Mouse (Mus musculus) kidney, adult 11 months (tissue): ENCODE results near the gene Nup43.
A peak's percentile ranks its signal among the peaks of the same experiment; 100 is the strongest.
"Not testable (repeated sequence)": the region's sequence is repeated elsewhere in the genome, so short reads cannot be mapped to it uniquely, and the experiment has no call there.

ENCODE experiments used
- DNase-seq: peaks from one replicate; pipeline ENCODE4 v3.0.0; 2022

Nup43 gene

DNA sequence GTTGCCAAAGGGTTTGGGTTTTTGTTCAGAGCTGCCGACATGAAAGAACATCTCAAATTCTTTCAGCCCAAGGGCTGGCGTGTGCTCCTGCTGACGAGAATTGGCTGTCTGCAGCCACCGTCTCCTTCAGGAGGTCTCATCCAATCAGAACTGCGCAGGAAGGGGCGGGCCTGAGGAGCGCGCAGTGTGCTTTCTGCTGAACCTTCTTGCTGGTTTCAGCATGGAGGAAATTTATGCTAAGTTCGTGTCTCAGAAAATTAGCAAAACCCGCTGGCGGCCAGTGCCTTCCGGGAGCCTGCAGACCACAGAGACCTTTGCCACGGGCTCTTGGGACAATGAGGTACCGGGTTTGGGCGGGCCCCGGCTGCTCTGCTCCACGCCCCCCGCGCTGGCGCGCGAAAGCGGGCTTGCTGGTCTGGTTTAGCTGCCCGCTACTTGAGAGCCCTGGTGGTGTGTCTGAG is at the start of gene Nup43:
Gene Nup43 (plus strand): TSS at position 162 of the 461 bp plus-strand sequence.
- peak; percentile 86 for DNase-seq

DNA sequence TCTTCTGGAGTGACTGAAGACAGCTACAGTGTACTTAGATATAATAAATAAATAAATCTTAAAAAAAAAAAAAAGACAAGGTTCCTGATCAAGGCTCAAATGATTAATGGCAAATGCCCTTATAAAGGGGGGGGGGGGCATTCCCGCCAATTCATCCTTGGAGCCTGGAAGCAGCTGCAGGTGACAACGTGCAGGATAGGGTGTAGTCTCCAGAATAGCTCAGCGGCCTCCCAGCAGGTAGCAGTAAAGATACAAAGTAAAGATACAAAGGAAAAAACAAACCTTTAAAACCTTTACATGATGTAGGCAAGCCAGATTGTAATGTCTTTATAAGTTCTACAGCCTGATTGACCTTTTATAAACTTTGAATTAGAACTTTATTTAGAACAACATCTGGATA is 49.7 kb upstream of the Nup43 start:
- DNase-seq: not testable (repeated sequence)

DNA sequence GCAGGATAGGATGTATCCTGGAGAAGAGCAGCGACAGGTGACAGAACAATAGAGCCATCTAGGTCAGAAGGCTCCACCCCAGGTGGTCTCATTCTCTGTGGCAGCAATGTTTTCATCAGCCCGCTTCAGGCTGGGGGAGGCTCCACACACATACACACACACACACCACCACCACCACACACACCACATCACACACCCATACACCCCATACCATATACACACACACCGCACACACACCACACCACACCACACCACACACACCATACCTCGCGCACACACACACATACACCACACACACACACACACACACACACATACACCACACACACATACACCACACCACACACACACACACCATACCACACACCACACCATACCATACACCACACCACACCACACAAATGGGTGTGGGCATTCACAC is 47.5 kb upstream of the Nup43 start:
- no peak for DNase-seq

DNA sequence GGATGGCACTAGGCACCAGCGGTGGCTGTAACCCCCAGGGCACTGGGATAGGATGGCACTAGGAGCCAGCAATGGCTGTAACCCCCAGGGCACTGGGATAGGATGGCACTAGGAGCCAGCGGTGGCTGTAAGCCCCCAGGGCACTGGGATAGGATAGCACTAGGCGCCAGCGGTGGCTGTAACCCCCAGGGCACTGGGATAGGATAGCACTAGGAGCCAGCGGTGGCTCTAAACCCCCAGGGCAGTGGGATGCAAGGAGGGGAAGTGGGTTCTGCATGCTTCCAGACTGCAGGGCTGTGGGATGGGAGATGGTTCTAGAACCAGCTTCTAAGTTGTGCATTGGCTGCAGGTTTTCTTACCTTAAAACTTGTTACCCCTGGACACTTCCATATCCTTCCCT is 46.6 kb upstream of the Nup43 start:
- DNase-seq: no peak

DNA sequence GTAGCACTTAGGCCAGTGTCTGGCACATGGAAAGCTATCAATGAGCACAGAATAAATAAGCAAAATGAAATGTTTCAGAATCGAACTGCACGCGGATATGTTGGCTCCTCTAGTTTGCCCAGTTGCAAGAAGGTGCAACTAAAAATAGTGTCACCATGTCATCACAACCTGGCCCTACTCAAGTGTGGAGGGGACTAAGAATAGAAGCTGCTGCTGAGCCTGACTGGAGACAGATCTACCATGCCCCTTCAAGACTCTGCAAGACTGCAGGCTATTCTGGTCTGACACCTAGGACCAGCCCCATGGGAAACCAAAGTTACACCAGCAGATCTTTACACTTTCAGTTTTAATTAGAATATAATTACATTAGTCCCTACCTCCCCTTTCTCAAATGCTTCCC is 44.9 kb upstream of the Nup43 start:
- DNase-seq: no peak

DNA sequence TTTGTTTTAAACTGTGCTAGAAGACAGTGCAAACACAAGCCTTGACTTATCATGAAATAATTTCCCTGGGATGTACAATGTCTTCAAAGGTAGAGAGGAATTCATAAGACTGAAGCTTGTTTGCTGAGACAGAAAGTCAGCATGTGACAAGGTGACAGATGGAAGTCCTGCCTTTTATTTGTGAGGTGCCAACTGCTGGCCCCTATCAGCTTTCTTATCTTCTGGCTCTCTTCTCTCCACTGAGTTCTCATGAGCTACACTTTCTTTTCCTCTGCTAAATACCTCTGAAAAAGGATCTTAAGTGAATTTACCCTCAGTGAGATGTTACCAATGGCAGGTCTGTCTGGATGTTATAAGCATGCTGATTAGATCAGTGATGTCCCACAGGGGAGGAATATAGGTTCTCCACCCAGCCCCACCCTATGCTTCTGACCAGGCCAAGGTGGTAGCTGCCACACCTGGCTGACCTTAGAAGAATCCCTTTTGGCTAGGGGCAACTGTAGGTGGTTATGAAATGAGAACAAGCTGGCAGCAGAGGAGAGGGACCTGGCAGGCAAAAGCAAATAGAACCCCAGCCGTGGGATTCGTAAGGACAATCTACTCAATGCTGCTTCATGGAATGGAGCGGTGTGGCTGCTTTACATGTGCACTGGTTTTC is 43.3 kb upstream of the Nup43 start:
- DNase-seq: no peak

DNA sequence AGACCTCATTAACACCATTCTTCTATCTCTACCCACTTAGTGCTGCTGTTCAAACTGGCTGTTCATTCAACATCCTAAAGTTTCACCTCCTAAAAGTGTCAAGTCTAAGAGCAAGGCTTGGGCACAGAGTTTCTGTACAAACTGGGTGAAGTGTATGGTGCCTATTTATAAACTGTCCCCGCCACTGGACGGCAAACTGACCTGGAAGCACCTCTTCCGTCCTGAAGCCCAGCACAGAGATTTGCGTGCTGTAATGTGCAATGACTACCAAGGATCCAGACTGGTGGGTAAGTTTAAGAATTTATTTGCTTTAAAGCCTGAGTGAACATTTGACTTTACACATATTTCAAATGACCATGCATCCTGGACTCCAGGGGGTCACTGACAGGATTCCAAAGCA is 38.2 kb upstream of the Nup43 start:
- no peak for DNase-seq

DNA sequence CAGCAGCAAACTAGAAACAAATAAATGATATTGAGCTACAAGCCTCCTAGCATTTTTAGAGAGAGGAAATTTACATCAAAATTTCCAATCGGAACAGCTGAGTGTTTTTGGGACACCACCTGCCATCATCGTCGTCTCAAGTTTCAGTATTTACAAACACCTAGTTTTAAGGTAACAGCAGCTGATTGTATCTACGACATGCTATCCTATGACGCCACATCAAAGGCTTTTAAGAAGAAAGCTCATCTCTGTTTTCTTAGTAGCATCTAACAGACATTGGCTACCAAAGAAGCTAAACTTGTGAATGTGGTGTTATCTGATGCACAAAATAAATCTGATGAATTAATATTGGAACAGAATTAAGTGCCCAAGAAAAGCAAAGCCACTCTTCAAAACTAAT is 37.0 kb upstream of the Nup43 start:
- DNase-seq: no peak

DNA sequence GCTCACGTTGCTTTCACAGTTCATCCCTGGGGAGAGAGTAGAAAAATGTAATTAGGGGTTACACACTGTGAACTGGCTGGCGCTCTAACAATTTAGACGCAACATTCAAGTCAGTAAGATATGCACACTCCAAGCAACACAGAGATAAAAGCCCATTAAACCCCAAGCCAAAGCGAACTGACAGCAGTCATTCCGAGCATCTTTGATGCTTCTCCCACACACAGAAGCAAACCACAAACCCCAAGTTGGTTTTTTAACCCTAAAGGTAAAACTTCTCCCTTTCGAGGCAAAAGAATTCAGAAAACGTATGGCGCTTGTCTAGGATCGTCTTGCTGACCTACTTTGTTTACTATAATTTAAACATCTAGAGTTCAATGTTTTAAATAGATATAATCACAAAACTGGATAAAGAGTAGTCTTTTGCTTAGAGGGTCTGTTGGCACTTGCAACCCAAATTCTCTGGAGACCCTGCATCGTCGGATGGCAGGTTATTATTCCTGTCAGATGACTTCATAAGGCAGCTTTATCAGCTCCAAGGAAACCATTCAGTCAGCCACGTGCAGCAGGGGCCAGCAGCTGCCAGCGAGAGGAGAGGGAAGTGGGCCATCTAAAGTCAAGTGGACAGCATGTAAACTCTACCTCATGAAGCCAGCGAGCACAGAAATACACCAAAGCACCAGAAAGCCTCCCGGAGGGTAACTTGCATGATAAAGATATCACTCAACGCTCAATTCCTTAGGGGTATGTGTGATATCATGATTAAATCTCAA is 36.2 kb upstream of the Nup43 start:
- DNase-seq: no peak

DNA sequence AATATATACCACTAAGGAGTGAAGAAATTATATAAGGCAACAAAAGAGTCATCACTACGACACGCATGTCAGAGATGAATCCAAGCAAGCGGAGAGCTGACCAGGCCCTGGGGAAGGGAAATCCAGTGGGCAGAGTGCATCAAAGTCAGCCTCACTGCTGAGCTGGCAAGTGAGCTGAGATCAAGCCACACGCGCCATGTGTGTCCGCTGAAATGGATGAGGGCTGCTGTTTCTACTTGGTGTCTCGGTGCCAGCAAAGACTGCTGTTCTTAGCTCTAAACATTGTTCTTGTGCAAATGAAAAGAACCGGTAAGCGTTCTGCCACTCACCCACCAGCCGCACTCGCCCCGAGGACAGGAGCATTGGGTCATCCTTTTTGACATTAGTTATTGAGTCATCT is 26.9 kb upstream of the Nup43 start:
- DNase-seq: no peak

DNA sequence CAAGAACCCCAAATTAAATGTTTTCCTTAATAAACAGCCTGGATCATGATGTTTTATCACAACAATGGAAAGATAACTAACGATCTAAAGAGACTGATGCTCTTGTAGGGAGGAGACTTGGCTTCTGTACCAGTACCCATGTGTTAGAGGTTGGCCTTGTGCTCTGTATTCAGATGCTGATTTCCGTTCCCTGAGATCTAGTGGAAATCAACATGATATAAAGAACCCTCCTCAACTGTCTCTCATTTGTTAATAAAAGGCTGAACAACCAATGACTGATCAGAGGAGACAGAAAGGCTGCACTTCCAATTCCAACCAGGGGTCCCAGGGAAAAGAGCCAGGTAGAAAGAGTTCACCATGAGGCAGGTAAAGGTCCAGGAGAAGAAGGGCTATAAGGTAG is 21.4 kb upstream of the Nup43 start:
- no peak for DNase-seq

DNA sequence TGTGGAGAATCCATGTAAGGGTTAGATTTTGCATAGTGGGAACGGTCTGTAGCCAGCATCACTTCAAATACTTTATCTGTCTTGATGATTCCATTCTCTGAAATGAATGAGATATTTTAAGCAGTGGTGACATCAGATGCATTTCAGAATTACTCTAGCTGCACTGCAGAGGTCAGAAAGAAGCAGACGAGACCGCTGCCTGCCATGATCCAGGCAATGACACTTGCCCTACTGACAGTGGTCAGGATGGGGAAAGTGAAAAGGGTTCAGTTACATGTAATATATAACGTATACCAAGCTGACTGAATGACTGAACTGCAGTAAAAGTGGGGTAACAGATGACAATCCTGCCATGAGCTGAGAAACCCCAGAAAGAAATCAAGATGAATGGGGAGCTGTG is 18.2 kb upstream of the Nup43 start:
- DNase-seq: no peak

DNA sequence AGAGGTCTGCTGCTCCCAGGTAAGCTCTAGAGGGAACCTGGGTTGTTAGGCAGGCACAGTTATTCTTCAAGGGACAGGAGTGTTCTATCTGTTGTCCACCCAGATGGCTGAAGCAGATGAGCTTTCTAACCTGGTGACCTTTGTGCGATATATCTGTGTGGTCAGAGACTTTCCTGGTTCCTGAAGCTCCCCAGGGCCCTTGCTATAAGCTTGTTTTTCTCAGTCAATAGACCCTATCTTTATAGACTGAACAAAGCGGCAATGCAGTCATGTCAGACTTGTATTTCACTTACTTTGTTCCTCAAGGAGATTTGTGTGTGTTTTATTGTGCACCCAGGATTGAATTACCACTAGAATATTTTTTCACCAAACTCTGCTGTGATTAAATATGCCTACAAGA is 16.2 kb upstream of the Nup43 start:
- no peak for DNase-seq

DNA sequence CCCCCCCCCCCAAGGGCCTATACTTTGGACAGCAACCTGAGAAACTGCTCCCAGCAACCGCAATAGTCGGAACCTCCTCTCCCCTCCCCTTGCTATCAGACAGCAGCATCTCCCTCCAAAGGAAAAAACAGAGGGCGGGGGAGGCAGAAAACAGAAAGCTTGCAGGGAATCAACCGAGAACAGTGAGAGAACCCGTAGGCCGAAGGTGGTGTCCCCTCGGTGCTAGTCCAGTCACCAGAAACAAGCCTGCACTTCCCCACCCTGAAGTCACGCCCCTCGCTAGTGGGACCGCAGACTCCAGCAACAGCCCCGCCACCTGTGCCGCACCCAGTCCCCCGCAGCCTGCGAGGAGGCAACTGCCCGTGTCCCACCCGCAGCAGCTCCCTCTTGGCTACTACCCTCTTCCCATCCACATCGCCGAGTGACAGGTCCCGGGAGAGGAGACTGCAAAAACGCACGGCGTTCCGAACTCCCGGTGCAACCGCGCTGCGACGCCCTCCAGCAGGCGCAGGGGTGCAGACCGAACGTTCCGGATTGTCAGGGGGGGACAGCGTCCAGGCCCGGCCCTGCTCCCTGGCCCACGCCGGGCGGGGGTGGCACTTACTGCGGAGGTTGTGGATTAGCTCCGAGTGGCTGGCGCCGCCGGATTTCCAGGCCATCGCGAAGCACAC is 4.7 kb upstream of the Nup43 start:
- no peak for DNase-seq

DNA sequence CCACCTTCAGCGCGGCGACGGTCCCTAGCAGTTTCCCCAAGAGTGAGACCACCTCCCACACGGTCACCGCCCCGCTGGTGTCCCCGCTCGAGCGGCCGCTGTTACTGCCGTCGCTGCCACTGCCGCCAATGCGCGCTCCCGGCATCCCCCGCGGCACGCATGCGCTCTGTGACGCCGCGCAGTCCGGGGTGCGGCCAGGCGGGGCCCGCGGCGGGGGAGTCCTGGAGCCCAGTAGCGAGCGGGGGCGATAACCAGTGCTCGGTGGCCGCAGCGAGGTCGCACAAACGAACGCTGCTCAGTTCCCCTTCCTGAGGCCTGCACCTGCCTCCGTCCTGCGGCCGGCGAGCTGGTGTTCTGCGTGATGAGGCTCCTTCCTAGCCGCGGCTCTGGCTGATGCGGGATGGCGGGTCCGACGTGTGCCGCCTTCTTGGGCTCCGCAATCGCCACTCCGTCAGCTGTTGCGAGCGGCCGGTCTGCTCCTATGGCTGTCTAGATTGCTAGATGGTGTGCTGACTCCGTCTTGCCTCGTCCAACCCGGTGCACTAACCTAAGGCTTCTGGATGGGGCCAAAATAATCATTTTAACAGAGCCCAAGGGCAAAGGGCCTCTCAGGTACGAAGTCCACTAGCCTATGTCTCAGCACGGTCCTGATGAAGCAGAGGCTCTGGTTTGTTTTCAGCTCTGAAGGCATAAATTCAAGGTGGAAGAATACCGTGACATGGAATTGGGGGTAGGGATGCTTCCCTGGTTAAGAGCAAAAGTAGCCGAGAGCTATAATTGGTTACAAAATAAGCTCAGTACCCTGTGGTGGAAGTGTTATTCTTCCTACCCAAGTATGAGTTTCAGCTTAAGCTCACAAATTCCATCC is 3.9 kb upstream of the Nup43 start:
- peak; percentile 91 for DNase-seq

DNA sequence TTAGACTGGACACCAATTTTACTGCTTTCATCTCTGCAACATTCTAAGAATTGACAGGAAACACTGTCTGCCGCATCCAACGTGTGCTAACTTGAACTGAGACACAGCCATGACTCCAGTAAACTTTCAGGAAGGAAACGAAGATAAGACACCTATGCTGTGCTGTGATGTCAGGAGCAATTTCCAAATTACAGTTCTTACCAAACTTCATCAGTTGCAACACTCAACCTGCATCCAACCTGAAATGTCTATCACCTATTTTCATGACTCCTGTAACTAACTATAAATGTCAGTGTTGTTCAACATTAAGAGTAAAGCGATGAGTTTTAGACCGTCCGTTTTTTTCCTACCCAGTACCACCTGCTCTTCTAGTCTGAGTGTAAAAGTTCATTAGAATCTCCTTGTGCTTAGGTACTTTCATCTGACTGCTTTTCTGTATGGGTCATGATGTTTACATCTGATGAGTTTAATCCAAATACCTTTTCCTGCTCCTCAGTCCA is 3.2 kb upstream of the Nup43 start:
- no peak for DNase-seq

DNA sequence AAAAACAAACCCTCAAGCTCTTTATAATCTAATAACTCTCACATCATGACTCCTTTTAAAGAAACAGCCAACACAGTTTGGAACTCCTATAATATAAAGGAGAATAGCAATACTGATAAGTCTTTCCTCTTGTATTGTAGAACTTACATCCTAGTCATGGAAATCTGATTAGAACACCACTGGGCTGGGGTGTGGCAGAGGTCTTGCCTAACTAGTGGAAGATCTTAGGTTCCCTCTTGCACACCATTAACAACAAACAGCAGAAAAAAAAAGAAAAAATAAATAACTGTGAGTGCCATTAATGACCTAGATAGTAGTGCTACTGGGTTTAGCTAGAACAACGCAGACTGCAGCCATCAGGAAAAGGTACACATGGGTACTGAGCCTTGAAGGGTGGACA is 2.4 kb upstream of the Nup43 start:
- DNase-seq: no peak

DNA sequence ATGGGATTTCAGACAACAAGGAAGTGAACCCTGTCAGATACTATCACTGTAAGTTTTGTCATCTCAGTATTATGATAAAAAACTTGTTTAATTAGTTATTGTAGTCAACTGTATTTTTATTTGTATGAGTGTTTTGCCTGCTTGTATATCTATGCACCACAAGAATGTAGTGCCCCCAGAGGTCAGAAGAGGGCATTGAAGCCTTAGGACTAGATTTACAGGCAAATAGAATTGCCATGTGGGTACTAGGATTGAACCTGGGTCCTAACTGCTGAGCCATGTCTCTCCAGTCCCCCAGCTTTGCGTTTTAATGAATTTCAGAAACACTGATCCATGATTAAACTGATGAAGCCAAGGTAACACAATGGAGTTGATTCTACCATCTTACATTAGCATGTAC is 6.4 kb downstream of the Nup43 start:
- DNase-seq: no peak

DNA sequence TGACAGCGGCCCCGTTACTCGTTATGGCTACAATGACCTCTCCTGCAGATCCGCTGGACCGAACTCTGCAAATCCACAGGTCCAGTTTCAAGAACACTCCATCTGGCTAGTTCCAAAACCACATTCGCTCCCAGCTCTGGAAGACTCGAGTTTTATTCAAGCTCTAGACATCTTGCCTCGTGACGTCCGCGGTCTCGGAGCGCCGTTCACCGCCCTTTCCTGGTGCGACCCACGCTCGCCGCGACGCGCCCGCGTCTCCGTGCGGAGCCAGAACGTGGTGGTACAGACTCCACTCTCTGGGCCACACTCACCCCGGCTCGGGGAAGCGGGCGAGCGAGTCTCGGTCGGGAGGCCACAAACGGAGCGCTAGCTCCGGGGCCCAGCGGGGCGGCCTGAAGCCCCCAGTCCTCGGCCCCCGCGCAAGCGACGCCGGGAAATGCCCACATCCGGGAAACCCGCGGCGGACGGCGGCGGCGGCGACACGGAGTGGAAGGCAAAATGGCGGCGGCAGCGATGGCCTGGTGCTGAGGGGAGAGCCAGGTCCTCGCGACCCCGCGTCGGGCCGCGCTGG is 13.5 kb downstream of the Nup43 start, which contains the start of the genes Pcmt1 and Lats1:
Gene Pcmt1 (minus strand): TSS at position 406 of the 571 bp plus-strand sequence.
Gene Lats1 (plus strand): TSS at position 484 of the 571 bp plus-strand sequence.
- peak; percentile 74 for DNase-seq

DNA sequence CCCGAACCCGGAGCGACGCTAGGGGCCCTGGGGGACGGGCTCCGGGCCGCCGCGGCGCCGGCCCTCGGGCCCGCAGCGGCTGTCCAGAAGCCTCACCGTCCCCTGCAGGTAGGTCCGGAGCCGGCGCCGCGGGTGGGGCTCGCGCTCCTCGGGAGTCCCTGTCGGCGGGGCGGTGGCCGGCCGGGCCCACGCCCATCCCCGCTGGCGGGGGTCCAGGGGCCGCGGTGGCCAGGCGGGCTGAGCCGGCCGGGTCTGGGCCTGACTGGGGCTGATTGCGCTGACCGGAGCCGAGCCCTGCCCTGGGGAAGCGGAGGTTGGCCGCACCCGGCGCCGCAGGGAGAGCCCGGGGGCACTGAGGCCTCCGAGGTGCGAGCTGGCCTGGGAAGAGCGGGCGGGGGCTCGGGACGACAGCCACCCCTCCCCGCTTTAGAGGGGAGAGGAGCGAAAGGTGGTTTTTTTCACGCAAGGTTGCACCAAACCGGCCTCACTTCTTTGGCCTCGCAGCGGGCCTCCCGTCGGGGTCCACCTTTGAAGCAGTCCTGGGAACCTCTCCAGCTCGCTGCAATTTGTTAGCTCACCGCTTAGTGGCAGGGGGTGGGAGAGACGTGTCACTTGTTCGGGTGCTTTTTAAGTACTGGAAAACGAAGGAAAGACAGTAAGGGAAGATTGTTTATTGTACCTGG is 14.2 kb downstream of the Nup43 start:
- peak; percentile 72 for DNase-seq

DNA sequence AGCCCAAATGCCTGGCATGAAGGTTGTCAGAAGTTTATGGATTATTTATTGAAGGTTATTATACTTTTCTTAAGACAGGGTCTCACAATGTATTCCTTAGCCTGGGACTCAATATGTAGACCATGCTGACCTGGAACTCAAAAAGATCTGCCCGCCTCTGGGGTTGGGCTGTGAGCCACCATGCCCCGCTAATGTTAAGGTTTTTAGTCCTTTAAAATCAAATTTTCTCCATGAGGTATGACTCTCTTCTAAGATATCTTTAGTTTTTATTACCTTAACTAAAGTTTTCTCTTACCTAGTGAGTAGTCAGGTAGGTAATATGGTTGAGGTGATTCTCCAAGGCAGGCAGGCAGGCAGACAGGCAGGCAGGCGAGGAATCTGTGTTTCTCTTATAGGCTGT is 14.9 kb downstream of the Nup43 start:
- DNase-seq: no peak

DNA sequence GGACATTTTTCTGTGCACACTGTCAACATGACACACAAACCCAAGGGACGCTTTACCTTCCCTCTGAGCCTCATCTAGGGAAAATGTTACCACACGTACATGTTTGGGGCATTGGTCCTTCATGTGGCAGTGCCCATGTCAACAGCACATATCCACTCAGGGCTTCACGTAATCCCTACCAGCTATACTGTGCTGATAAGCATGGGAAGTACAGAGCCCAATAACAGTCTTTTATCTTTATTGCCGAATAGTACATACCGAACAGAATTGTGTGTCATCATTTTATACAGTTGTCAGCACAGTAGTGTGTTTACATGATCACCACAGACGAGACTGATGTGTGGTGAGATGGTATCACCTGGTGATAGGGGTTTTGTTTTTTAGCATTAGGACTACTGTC is 19.6 kb downstream of the Nup43 start:
- DNase-seq: no peak
